Mouse (Mus musculus): ENCODE measurements at regions not wholly inside any gene's neighbourhood (a gene's known extent, or its start where the extent isn't known, plus 50 kb on each side); places are given as distances from the start of the nearest gene placed in this dataset.

- no peak for TF ChIP-seq GATA1 (IDR thresholded peaks at IDR 0.05; ENCODE audit: borderline replicate concordance, low read length)
- TF ChIP-seq FLI1 (IDR thresholded peaks at IDR 0.05; ENCODE audit: low read length) = no peak
Observed at GRCm38 (mm10) chr6:31216206-31217059, 182.1 kb upstream of the Mkln1 start.

All from megakaryocyte, embryonic 14.5 days (primary cell).